Mouse (Mus musculus) lung, adult 2 months (tissue): ENCODE measurements around the gene Arnt2.

Experiments
- CTCF ChIP-seq: fragments of 200-500 bp; IDR thresholded peaks from 2 replicates; pipeline ENCODE4 v1.5.1; 2011; ENCODE audit warnings: mild to moderate bottlenecking, low read length, control low read depth; ENCODE audit not compliant: insufficient read depth
- POLR2A ChIP-seq: fragments of 200-500 bp; IDR thresholded peaks from 2 replicates; pipeline ENCODE4 v1.6.1; 2011; ENCODE audit warnings: low read depth, mild to moderate bottlenecking, control low read depth, low read length, borderline replicate concordance; ENCODE audit errors: extremely low read depth

DNA sequence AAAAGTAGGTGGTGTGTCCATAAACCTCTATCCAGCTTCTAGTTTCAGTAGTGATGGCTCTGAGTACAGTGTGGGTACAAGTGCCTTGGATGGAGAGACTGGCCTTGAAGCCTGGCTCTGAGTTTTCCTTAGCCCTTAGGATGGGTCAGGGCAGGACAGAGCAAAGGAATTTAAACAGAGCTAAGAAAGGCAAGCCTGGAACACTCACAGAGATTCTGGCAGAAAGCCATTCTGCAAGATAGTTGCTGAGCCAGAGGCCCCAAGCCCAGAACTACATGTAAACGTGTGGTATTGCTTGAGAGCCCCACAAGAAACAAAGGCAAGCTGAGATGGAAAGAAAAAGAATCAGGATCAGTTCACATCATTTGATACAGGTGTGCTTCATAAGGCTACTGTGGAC is 70.8 kb downstream of the Arnt2 start:
- no peak for TF ChIP-seq CTCF
- TF ChIP-seq POLR2A, result no peak
